Mouse (Mus musculus) adrenal gland, postnatal 14 days (tissue): ENCODE data around the gene Vamp9. TPM values are rescaled to one million over a fixed set of nuclear protein-coding genes. Genes with fewer than 3 reads are reported as not detected.

Source experiments
- total RNA-seq: library from RNA; stranded (reverse); gene quantifications from 2 replicates; pipeline ENCODE4 v1.2.3, GENCODE M21; 2021

Vamp9 gene
- total RNA-seq, 1 experiment from 2014 or later: not detected

Other genes with a start within 250 kb of the Vamp9 start
- gene Rasgef1b, start 177.2 kb upstream of the Vamp9 start, total RNA-seq: 9.0 and 14.3 TPM in 2 replicates
- 175 and 223 TPM in 2 replicates for gene Hnrnpd, start 72.7 kb downstream of the Vamp9 start, total RNA-seq
- 3.1 and 4.1 TPM in 2 replicates for gene 4930524J08Rik, start 72.8 kb downstream of the Vamp9 start, total RNA-seq
- 110 and 137 TPM in 2 replicates for gene Hnrnpdl, start 133.4 kb downstream of the Vamp9 start, total RNA-seq
- 25.3 and 29.6 TPM in 2 replicates for gene Enoph1, start 133.7 kb downstream of the Vamp9 start, total RNA-seq